Mouse (Mus musculus) lung, postnatal 14 days (tissue): Measurements from ENCODE around the gene Nanos1.

Source experiments
- DNase-seq: peaks from one replicate; pipeline ENCODE4 v3.0.0; 2021

The Nanos1 gene

GRCm38 (mm10) chr19:60755438-60756191 lies at the start of gene Nanos1:
Nanos1 (plus strand) TSS chr19:60755987.
- peak; percentile 91 for DNase-seq

- DNase-seq = no peak
Measured at GRCm38 (mm10) chr19:60709193-60709900, 46.4 kb upstream of the Nanos1 start.

GRCm38 (mm10) chr19:60710196-60710595 lies 45.6 kb upstream of the Nanos1 start:
- no peak for DNase-seq

GRCm38 (mm10) chr19:60712577-60712976 lies 43.2 kb upstream of the Nanos1 start:
- no peak for DNase-seq

GRCm38 (mm10) chr19:60716381-60716780 lies 39.4 kb upstream of the Nanos1 start:
- no peak for DNase-seq

GRCm38 (mm10) chr19:60730281-60730852 lies 25.4 kb upstream of the Nanos1 start:
- peak; percentile 44 for DNase-seq

GRCm38 (mm10) chr19:60731299-60731698 lies 24.5 kb upstream of the Nanos1 start:
- DNase-seq = no peak

- DNase-seq = no peak
Measured at GRCm38 (mm10) chr19:60731966-60732365, 23.8 kb upstream of the Nanos1 start.

- DNase-seq = no peak
Measured at GRCm38 (mm10) chr19:60740560-60740959, 15.2 kb upstream of the Nanos1 start.

GRCm38 (mm10) chr19:60743767-60744547 lies 11.8 kb upstream of the Nanos1 start:
- no peak for DNase-seq

- no peak for DNase-seq
Measured at GRCm38 (mm10) chr19:60747801-60748200, 8.0 kb upstream of the Nanos1 start.

GRCm38 (mm10) chr19:60756192-60757098 lies 658 bp downstream of the Nanos1 start:
- DNase-seq = peak; percentile 34

- no peak for DNase-seq
Measured at GRCm38 (mm10) chr19:60757099-60757785, 1.5 kb downstream of the Nanos1 start.

GRCm38 (mm10) chr19:60758896-60759835 lies 3.4 kb downstream of the Nanos1 start:
- peak; percentile 11 for DNase-seq

- no peak for DNase-seq
Measured at GRCm38 (mm10) chr19:60773366-60773765, 17.6 kb downstream of the Nanos1 start.

GRCm38 (mm10) chr19:60782034-60782433 lies 26.2 kb downstream of the Nanos1 start:
- no peak for DNase-seq

- DNase-seq = no peak
Measured at GRCm38 (mm10) chr19:60784712-60785111, 28.9 kb downstream of the Nanos1 start.

GRCm38 (mm10) chr19:60787465-60788150 lies 31.8 kb downstream of the Nanos1 start:
- no peak for DNase-seq

GRCm38 (mm10) chr19:60788214-60788960 lies 32.6 kb downstream of the Nanos1 start:
- no peak for DNase-seq
